Comparison of ENCODE assay signal across 14 mouse cellular contexts in genomic region chr10:121591106-121591505, GRCm38 (mm10). TPM values are rescaled to one million over a fixed set of nuclear protein-coding genes. Genes with fewer than 3 reads are reported as not detected.
A peak's percentile ranks its signal among the peaks of the same experiment; 100 is the strongest.
DNase-seq lines count a peak whose midpoint lies in the region; ATAC-seq lines count a peak whose summit lies in the region.
"Had no signal": no experiment of that assay in that cellular context is flagged by ENCODE, and none has a peak within 500 bp of the region (broad histone marks: within the 10 kb centered on the region; RNA-seq: fewer than 3 reads in every experiment).

No protein-coding gene starts in this region.

- no peak overlapping the region for H3K9ac ChIP-seq in kidney, embryonic 14.5 days (ENCODE audit: low read depth, low read length)
- H3K9ac ChIP-seq: embryonic facial prominence, embryonic 13.5 days; hindbrain, embryonic 13.5 days had no signal

- 0 out of 2 replicates have a peak, but pooled peaks cover 3% of the 10 kb centered on the region for H3K4me1 ChIP-seq in kidney, embryonic 14.5 days (ENCODE audit: control insufficient read depth, insufficient read depth, low read length)
- H3K4me1 ChIP-seq in megakaryocyte, embryonic 14.5 days: peaks cover 22% of the 10 kb centered on the region
- H3K4me1 ChIP-seq: embryonic facial prominence, embryonic 13.5 days had no signal

- H3K36me3 ChIP-seq in kidney, embryonic 14.5 days (ENCODE audit: control insufficient read depth, insufficient read depth, low read length): peaks cover 47% of the 10 kb centered on the region
- peaks cover 62% of the 10 kb centered on the region for H3K36me3 ChIP-seq in megakaryocyte, embryonic 14.5 days (replicated peaks; ENCODE audit: low read length)

- peak; percentile 26 for DNase-seq in adrenal gland, adult 2 months
- no peak for DNase-seq in adrenal gland, adult 8-10 months
- DNase-seq in kidney, adult 9 months: no peak
- DNase-seq in spleen, postnatal 36 days (ENCODE audit: low spot score in 2 of 2): no peak
- DNase-seq: thymus, adult 18-20 months had no signal

- ATAC-seq in kidney, embryonic 14.5 days (ENCODE audit: low FRiP score, low TSS enrichment): peak; percentile 24; the same call in 1 of the 2 replicates
- peak; percentile 65 to 82 for ATAC-seq in hematopoietic stem cell, adult 5-6 weeks (replicated peaks in 1 of 2; ENCODE audit: insufficient read depth in 1 of 2, low FRiP score in 2 of 2, low TSS enrichment in 1 of 2, low read depth in 1 of 2, poor library complexity in 2 of 2, severe bottlenecking in 2 of 2)
- no peak for ATAC-seq in erythroid progenitor cell, adult 5-6 weeks (replicated peaks; ENCODE audit: low FRiP score, poor library complexity, severe bottlenecking)
- ATAC-seq: midbrain, embryonic 16.5 days had no signal

- H3K4me2 ChIP-seq in kidney, embryonic 14.5 days (replicated peaks; ENCODE audit: low read depth, low read length): no peak overlapping the region
- H3K4me2 ChIP-seq: embryonic facial prominence, embryonic 13.5 days; hindbrain, embryonic 13.5 days had no signal

- no peaks in the 10 kb centered on the region for H3K9me3 ChIP-seq in kidney, embryonic 14.5 days (ENCODE audit: control insufficient read depth, low read length)
- no peaks in the 10 kb centered on the region; the same call in 1 of the 2 replicates for H3K9me3 ChIP-seq in megakaryocyte, embryonic 14.5 days
- H3K9me3 ChIP-seq: G1E; hindbrain, embryonic 13.5 days had no signal

- no peak overlapping the region for H3K4me3 ChIP-seq in kidney, embryonic 14.5 days (ENCODE audit: low read length)
- H3K4me3 ChIP-seq in megakaryocyte, embryonic 14.5 days (replicated peaks): peak overlapping the region; percentile 51
- H3K4me3 ChIP-seq: embryonic facial prominence, embryonic 13.5 days; hindbrain, embryonic 13.5 days had no signal

- 72% methylated on average over 14 of the region's 14 CpGs for WGBS in kidney, embryonic 14.5 days

- peak overlapping the region; percentile 7; the same call in 1 of the 2 replicates for H3K27ac ChIP-seq in kidney, embryonic 14.5 days (ENCODE audit: low read depth, low read length)
- H3K27ac ChIP-seq: embryonic facial prominence, embryonic 13.5 days; hindbrain, embryonic 13.5 days had no signal

- no peaks in the 10 kb centered on the region for H3K27me3 ChIP-seq in kidney, embryonic 14.5 days (ENCODE audit: control insufficient read depth, insufficient read depth, low read length)
- H3K27me3 ChIP-seq in megakaryocyte, embryonic 14.5 days (replicated peaks): no peaks in the 10 kb centered on the region
- H3K27me3 ChIP-seq: embryonic facial prominence, embryonic 13.5 days; hindbrain, embryonic 13.5 days had no signal

RNA-seq across cellular contexts. Expression of gene Tbk1, which starts 4.5 kb away (rescaled TPM):
- total RNA-seq in adrenal gland, adult 2 months (2021): 10 to 100 TPM; 37.8 to 45.9 TPM
- 3.5 and 3.7 TPM in 2 replicates for polyA plus RNA-seq in adrenal gland, adult 2 months (2012; rRNA removed)
- total RNA-seq in adrenal gland, adult 8-10 months (2022): 10 to 100 TPM; 39.5 to 57.7 (median 47.9) TPM
- 21.2 and 37.5 TPM in 2 replicates for polyA plus RNA-seq in kidney, embryonic 14.5 days (2014; fragmentation: Nextera tagmentation; extraction: Ambion mirVana)
- 104 and 119 TPM in 2 replicates for total RNA-seq in hematopoietic stem cell, adult 5-6 weeks (2017)
- 2.7 TPM in 1 of 2 replicates, not detected in the other for polyA plus RNA-seq in megakaryocyte, embryonic 14.5 days (2012; ENCODE audit: insufficient read depth, low replicate concordance)
- 44.0 and 53.2 TPM in 2 replicates for total RNA-seq in erythroid progenitor cell, adult 5-6 weeks (2015; ENCODE audit: low replicate concordance)
- 75.9 and 109 TPM in 2 replicates for total RNA-seq in erythroid progenitor cell, adult 5-6 weeks (2017; ENCODE audit: low replicate concordance)

RNA-seq across cellular contexts. Expression of gene Xpot, which starts 35.0 kb away (rescaled TPM):
- total RNA-seq in adrenal gland, adult 2 months (2021): 10 to 100 TPM; 62.1 to 72.7 TPM
- 70.2 and 92.4 TPM in 2 replicates for polyA plus RNA-seq in adrenal gland, adult 2 months (2012; rRNA removed)
- total RNA-seq in adrenal gland, adult 8-10 months (2022): 10 to 100 TPM; 57.5 to 79.4 (median 65.6) TPM
- 34.9 and 63.6 TPM in 2 replicates for polyA plus RNA-seq in kidney, embryonic 14.5 days (2014; fragmentation: Nextera tagmentation; extraction: Ambion mirVana)
- total RNA-seq in hematopoietic stem cell, adult 5-6 weeks (2017): 72.7 and 101 TPM in 2 replicates
- polyA plus RNA-seq in megakaryocyte, embryonic 14.5 days (2012; ENCODE audit: insufficient read depth, low replicate concordance): 13.3 and 24.8 TPM in 2 replicates
- total RNA-seq in erythroid progenitor cell, adult 5-6 weeks (2015; ENCODE audit: low replicate concordance): 22.2 and 32.8 TPM in 2 replicates
- total RNA-seq in erythroid progenitor cell, adult 5-6 weeks (2017; ENCODE audit: low replicate concordance): 40.0 and 49.9 TPM in 2 replicates

RNA-seq across cellular contexts. Expression of gene D930020B18Rik, which starts 50.3 kb away (rescaled TPM):
- not detected for total RNA-seq in adrenal gland, adult 2 months (2021)
- polyA plus RNA-seq in adrenal gland, adult 2 months (2012; rRNA removed): not detected in 2 replicates
- total RNA-seq in adrenal gland, adult 8-10 months (2022): not detected
- polyA plus RNA-seq in kidney, embryonic 14.5 days (2014; fragmentation: Nextera tagmentation; extraction: Ambion mirVana): 0.20 and 0.50 TPM in 2 replicates
- 1.3 TPM in 1 of 2 replicates, not detected in the other for total RNA-seq in hematopoietic stem cell, adult 5-6 weeks (2017)
- polyA plus RNA-seq in megakaryocyte, embryonic 14.5 days (2012; ENCODE audit: insufficient read depth, low replicate concordance): not detected in 2 replicates
- not detected in 2 replicates for total RNA-seq in erythroid progenitor cell, adult 5-6 weeks (2015; ENCODE audit: low replicate concordance)
- total RNA-seq in erythroid progenitor cell, adult 5-6 weeks (2017; ENCODE audit: low replicate concordance): not detected in 2 replicates
- polyA plus RNA-seq: G1E; spleen, adult 2 months had no signal
